Mouse (Mus musculus) olfactory bulb, adult 2 months (tissue): ENCODE data around the gene Ccdc183.

Experiments used
- CTCF ChIP-seq: fragments of 200-500 bp; IDR thresholded peaks from 2 replicates; pipeline ENCODE4 v1.5.1; 2012; ENCODE audit warnings: low read depth, mild to moderate bottlenecking, low read length, moderate library complexity; ENCODE audit not compliant: insufficient read depth
- POLR2A ChIP-seq: fragments of 200-500 bp; IDR thresholded peaks from 2 replicates; pipeline ENCODE4 v1.6.1; 2012; ENCODE audit warnings: mild to moderate bottlenecking, low read depth, low read length, moderate library complexity; ENCODE audit not compliant: insufficient read depth

- TF ChIP-seq POLR2A = no peak
- no peak for TF ChIP-seq CTCF
These were observed 33.3 kb downstream of the Ccdc183 start for GRCm38 (mm10) chr2:25584152-25584551.
